Mouse (Mus musculus): ENCODE measurements around the gene Pdcd7.

Pdcd7 gene

DNA sequence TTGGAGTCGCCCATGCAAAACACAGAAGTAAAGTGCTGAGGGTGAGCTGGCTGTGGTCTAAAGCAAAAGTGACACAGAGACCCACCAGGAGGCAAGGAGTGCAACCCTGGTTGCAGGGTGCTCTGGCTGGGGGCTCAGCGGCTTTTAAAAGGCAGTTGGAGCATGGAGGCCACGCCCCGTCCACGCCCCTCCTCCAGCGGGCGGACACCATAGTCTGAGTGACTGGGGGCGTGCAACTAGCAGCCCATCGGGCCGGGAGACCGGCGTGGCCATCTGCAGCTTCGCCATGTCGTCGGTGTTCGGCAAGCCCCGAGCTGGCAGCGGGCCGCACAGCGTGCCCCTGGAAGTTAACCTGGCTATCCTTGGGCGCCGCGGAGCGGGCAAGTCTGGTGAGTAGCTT lies 52.4 kb downstream of the Pdcd7 start, which contains the start of gene Rasl12:
TSS of gene Rasl12 (plus strand) at position 228 of the 400 bp plus-strand sequence.
- DNase-seq (ENCODE audit: low spot score in 2 of 2) = peak in 1 of 2 experiments; percentile 34

DNA sequence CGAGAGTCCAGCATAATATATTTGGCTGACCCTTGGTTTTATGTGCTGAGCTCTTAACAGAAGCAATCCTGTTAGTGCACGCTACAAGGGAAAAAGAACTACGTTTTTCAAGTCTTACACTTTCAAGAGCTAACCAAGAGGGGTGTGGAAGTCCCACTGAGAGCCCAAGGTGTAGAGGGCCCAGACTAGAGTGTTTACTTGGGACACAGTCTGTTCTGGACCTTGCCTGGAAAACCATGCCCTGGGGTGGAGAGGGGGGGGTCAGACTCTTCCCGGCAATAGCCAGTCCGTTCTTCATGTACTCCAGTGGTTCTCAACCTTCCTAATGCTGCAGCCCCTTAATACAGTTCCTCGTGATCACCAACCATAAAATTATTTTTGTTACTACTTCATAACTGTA lies 54.0 kb downstream of the Pdcd7 start:
- no peak for DNase-seq (ENCODE audit: low spot score in 2 of 2)

DNA sequence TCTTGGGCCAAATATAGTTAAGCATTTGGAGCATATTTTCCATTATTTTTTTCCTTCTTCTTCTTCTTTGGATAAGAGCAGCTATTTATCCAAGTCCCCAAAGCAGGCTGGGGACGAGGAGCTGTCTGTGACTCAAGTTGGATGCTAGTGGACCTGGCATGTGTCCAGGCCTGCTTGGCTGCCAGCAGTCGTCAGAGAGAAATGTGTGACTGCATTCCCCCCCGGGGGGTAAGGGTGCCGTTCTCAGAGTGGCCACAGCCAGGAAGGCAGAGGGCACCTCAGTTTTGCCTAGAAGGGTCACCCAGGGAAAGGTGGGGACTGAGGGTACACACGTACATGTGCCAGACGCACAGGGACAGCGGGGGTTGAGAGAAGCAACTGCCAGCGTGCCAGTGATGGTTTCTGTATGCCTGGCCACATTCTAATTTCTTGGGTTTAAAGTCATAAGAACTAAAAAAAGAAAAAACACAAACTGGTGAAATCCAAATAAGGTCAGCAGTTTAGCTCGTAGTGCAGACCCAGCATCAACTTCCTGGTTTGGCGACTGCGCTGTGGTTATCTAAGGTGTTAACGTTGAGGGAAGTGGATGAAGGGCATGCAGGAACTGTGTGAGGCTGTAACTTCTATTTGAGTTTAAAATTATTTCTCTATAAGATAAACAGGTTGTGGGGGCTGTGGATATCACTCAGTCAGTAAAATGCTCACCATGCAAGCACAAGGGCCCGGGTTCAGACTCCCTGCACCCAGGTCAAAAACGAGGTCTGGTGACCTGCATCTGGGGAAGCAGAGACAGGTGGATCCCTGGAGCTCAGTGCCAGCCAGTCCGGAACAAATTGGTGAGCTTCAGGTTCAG lies 58.7 kb downstream of the Pdcd7 start:
- DNase-seq (ENCODE audit: low spot score in 2 of 2) = peak in 1 of 2 experiments; percentile 75

DNA sequence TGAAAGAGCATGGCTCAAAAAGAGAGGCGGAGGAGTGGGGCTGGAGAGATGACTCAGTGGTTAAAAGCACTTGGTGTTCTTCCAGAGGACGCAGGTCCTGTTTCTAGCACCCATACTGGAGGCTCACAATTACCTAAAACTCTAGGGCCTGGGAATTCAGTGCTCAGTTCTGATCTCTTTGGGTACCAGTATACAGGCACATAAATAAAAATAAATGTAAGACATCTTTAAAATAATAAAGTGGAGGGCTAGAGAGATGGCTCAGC lies 59.2 kb downstream of the Pdcd7 start:
- no peak for DNase-seq (ENCODE audit: low spot score in 2 of 2)

DNA sequence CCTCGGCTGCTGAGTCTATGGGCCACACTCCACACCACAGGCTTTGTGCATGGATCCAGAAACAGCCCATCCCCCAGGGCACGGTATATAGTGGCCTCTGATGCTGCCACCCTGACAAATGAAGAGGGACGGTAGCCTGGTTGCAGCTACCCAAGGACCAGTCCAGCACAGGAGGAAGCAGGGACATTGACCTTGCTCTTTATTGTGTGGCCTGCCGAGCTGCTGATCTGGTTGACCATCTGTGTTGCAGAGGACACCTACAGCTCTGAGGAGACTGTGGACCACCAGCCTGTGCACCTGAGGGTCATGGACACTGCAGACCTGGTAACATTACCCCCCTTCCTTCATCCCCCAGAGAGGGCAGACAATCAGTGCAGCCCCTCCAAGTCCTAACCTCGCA lies 61.4 kb downstream of the Pdcd7 start:
- no peak for DNase-seq (ENCODE audit: low spot score in 2 of 2)

DNA sequence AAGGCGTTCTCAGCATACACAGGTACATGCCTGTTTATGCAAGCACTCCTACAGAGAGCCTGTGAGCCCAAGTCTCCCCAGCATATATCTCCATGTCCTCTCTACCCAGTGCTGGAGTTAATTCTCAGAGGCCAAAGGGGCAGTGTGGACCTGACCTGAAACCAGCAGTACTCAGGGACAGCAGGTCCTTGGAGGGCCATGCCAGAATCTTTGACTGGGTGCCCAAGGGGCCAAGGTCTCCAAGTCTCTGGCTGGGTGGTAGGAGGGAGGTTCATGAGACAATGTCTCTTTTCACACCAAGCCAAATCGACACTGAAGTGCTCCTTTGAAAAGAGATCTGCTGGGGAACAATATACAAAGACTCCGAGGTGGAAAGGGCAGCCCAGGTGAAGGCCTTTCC lies 62.0 kb downstream of the Pdcd7 start:
- no peak for DNase-seq (ENCODE audit: low spot score in 2 of 2)

DNA sequence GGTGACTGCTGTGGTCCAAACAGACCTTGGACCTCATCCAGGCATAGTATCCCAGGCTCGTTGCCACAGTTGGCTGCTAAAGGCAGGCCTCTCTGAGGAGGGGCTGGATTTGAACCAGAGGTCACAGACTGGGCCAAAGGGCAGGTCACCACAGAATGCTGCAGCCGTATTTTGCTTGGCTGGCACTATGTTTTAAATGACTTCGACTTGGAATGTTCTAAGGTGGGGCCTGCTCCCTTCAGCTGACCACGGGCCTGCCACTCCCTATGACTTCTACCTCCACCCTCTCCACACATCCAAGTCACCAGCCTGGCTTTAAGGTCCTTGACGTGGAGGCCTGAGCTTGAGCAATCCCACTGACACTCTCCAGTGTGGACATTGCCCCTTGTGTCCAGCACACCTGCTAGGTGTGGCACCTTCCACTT lies 63.0 kb downstream of the Pdcd7 start:
- no peak for DNase-seq (ENCODE audit: low spot score in 2 of 2)

All from left cerebral cortex, adult 9 months (tissue).